Mouse (Mus musculus) forebrain, embryonic 12.5 days (tissue): ENCODE results near the gene Srpk1. TPM values are rescaled to one million over a fixed set of nuclear protein-coding genes. Genes with fewer than 3 reads are reported as not detected.

Source experiments
- ATAC-seq: fragments of 200-750 bp; cut with Nextera tagmentation; 2 replicates; pipeline ENCODE4 v1.8.0; 2017; ENCODE audit warnings: moderate TSS enrichment; ENCODE audit not compliant: low FRiP score
- H3K27ac ChIP-seq: fragments of 300-500 bp; sonication (generic); 2 replicates; pipeline ENCODE4 v1.5.1; 2016; ENCODE audit warnings: mild to moderate bottlenecking
- H3K27me3 ChIP-seq: fragments of 300-500 bp; sonication (generic); 2 replicates; pipeline ENCODE4 v1.6.1; 2016; ENCODE audit warnings: mild to moderate bottlenecking
- H3K36me3 ChIP-seq: fragments of 300-500 bp; sonication (generic); replicated peaks from 2 replicates; pipeline ENCODE4 v1.6.1; 2016; ENCODE audit warnings: mild to moderate bottlenecking
- H3K4me1 ChIP-seq: fragments of 300-500 bp; sonication (generic); 2 replicates; pipeline ENCODE4 v1.6.1; 2016
- H3K4me2 ChIP-seq: fragments of 300-500 bp; sonication (generic); 2 replicates; pipeline ENCODE4 v1.6.1; 2016; ENCODE audit warnings: mild to moderate bottlenecking, moderate library complexity
- H3K4me3 ChIP-seq: fragments of 300-500 bp; sonication (generic); replicated peaks from 2 replicates; pipeline ENCODE4 v1.5.1; 2016; ENCODE audit warnings: mild to moderate bottlenecking
- H3K9ac ChIP-seq: fragments of 300-500 bp; sonication (generic); 2 replicates; pipeline ENCODE4 v1.6.1; 2016; ENCODE audit warnings: mild to moderate bottlenecking
- H3K9me3 ChIP-seq: fragments of 300-500 bp; sonication (generic); 2 replicates; pipeline ENCODE4 v1.6.1; 2016
- WGBS: fragments of 180-500 bp; shearing (Covaris S2); methylation state at CpG from one replicate; pipeline ENCODE4 v1.1.7; 2016; 5-methylcytosine and 5-hydroxymethylcytosine counted together
- polyA plus RNA-seq: library from polyadenylated mRNA; unstranded; fragments of >200 nt; fragmentation: Nextera tagmentation; extraction: Ambion mirVana; gene quantifications from 2 replicates; pipeline ENCODE4 v1.2.1, GENCODE M21; 2016

The Srpk1 gene
- polyA plus RNA-seq, 1 experiment from 2014 or later: 130 TPM

GRCm38 (mm10) chr17:28601557-28602250, 20.8 kb downstream of the Srpk1 start:
- Histone ChIP-seq H3K4me3 (no peak overlapping the region), H3K36me3 (peaks cover 91% of the 10 kb centered on the region)

GRCm38 (mm10) chr17:28600780-28601179, 21.7 kb downstream of the Srpk1 start:
- no peak for ATAC-seq
- no peak overlapping the region for H3K4me2 ChIP-seq
- H3K9ac ChIP-seq: no peak overlapping the region
- H3K27me3 ChIP-seq: no peaks in the 10 kb centered on the region
- WGBS: 88% methylated on average over 5 of the region's 5 CpGs
- peaks cover 91% of the 10 kb centered on the region for H3K36me3 ChIP-seq
- H3K9me3 ChIP-seq: no peaks in the 10 kb centered on the region
- H3K27ac ChIP-seq: no peak overlapping the region
- no peak overlapping the region for H3K4me3 ChIP-seq
- no peaks in the 10 kb centered on the region for H3K4me1 ChIP-seq

More at GRCm38 (mm10) chr17:28601557-28602250, 20.8 kb downstream of the Srpk1 start:
- Histone ChIP-seq H3K9me3 (no peaks in the 10 kb centered on the region), H3K4me2 (no peak overlapping the region), H3K27ac (no peak overlapping the region), H3K9ac (no peak overlapping the region), H3K27me3 (no peaks in the 10 kb centered on the region), H3K4me1 (no peaks in the 10 kb centered on the region)
- WGBS: 80% methylated on average over 9 of the region's 9 CpGs
- ATAC-seq: no peak

- H3K27ac ChIP-seq: no peak overlapping the region
- H3K36me3 ChIP-seq: peaks cover 90% of the 10 kb centered on the region
- H3K27me3 ChIP-seq: no peaks in the 10 kb centered on the region
- H3K9me3 ChIP-seq: no peaks in the 10 kb centered on the region
- H3K4me3 ChIP-seq: no peak overlapping the region
- 83% methylated on average over 4 of the region's 4 CpGs for WGBS
- H3K4me1 ChIP-seq: no peaks in the 10 kb centered on the region
- H3K9ac ChIP-seq: no peak overlapping the region
- ATAC-seq: no peak
- H3K4me2 ChIP-seq: no peak overlapping the region
Observed at GRCm38 (mm10) chr17:28593965-28594364, 28.5 kb downstream of the Srpk1 start.

GRCm38 (mm10) chr17:28592998-28593397, 29.5 kb downstream of the Srpk1 start:
- Histone ChIP-seq H3K27me3 (no peaks in the 10 kb centered on the region), H3K4me3 (no peak overlapping the region), H3K36me3 (peaks cover 92% of the 10 kb centered on the region), H3K9me3 (no peaks in the 10 kb centered on the region), H3K9ac (no peak overlapping the region), H3K4me2 (no peak overlapping the region), H3K4me1 (no peaks in the 10 kb centered on the region), H3K27ac (no peak overlapping the region)
- no peak for ATAC-seq
- 21% methylated on average over 4 of the region's 4 CpGs for WGBS

- Histone ChIP-seq H3K27ac (no peak overlapping the region), H3K4me2 (no peak overlapping the region), H3K9ac (no peak overlapping the region), H3K27me3 (no peaks in the 10 kb centered on the region), H3K4me1 (no peaks in the 10 kb centered on the region), H3K4me3 (no peak overlapping the region), H3K36me3 (peaks cover 82% of the 10 kb centered on the region), H3K9me3 (no peaks in the 10 kb centered on the region)
- WGBS: 100% methylated on average over 5 of the region's 5 CpGs
- ATAC-seq: no peak
Observed at GRCm38 (mm10) chr17:28591476-28591875, 31.0 kb downstream of the Srpk1 start.

GRCm38 (mm10) chr17:28590596-28590995, 31.9 kb downstream of the Srpk1 start:
- Histone ChIP-seq H3K4me3 (no peak overlapping the region), H3K4me2 (no peak overlapping the region), H3K27ac (no peak overlapping the region), H3K27me3 (no peaks in the 10 kb centered on the region), H3K36me3 (peaks cover 73% of the 10 kb centered on the region), H3K9ac (no peak overlapping the region), H3K9me3 (no peaks in the 10 kb centered on the region), H3K4me1 (no peaks in the 10 kb centered on the region)
- ATAC-seq: no peak
- 89% methylated on average over 3 of the region's 3 CpGs for WGBS

- Histone ChIP-seq H3K4me2 (no peak overlapping the region), H3K27me3 (no peaks in the 10 kb centered on the region), H3K4me3 (no peak overlapping the region), H3K9ac (no peak overlapping the region), H3K27ac (no peak overlapping the region), H3K36me3 (peaks cover 58% of the 10 kb centered on the region), H3K9me3 (no peaks in the 10 kb centered on the region), H3K4me1 (no peaks in the 10 kb centered on the region)
- 79% methylated on average over 2 of the region's 2 CpGs for WGBS
- no peak for ATAC-seq
Observed at GRCm38 (mm10) chr17:28588591-28588990, 33.9 kb downstream of the Srpk1 start.

GRCm38 (mm10) chr17:28586509-28586908, 36.0 kb downstream of the Srpk1 start:
- Histone ChIP-seq H3K4me1 (no peaks in the 10 kb centered on the region), H3K36me3 (peaks cover 38% of the 10 kb centered on the region)

GRCm38 (mm10) chr17:28581056-28581455, 41.5 kb downstream of the Srpk1 start:
- no peak for ATAC-seq
- no peaks in the 10 kb centered on the region for H3K4me1 ChIP-seq
- no peak overlapping the region for H3K27ac ChIP-seq
- H3K27me3 ChIP-seq: peaks cover 5% of the 10 kb centered on the region
- H3K4me2 ChIP-seq: no peak overlapping the region
- H3K4me3 ChIP-seq: no peak overlapping the region
- H3K9ac ChIP-seq: no peak overlapping the region
- no peaks in the 10 kb centered on the region for H3K9me3 ChIP-seq
- no peaks in the 10 kb centered on the region for H3K36me3 ChIP-seq
- WGBS: 66% methylated on average over 2 of the region's 2 CpGs

More at GRCm38 (mm10) chr17:28586509-28586908, 36.0 kb downstream of the Srpk1 start:
- Histone ChIP-seq H3K4me3 (no peak overlapping the region), H3K9ac (no peak overlapping the region), H3K27ac (no peak overlapping the region), H3K9me3 (no peaks in the 10 kb centered on the region), H3K4me2 (no peak overlapping the region), H3K27me3 (no peaks in the 10 kb centered on the region)
- WGBS: 89% methylated on average over 3 of the region's 3 CpGs
- ATAC-seq: no peak

GRCm38 (mm10) chr17:28580396-28580795, 42.1 kb downstream of the Srpk1 start:
- no peak for ATAC-seq
- Histone ChIP-seq H3K36me3 (no peaks in the 10 kb centered on the region), H3K4me1 (peaks cover 5% of the 10 kb centered on the region), H3K4me2 (no peak overlapping the region), H3K4me3 (no peak overlapping the region), H3K9me3 (no peaks in the 10 kb centered on the region), H3K9ac (no peak overlapping the region), H3K27me3 (peaks cover 10% of the 10 kb centered on the region), H3K27ac (no peak overlapping the region)
- 8% methylated on average over 9 of the region's 9 CpGs for WGBS

GRCm38 (mm10) chr17:28575244-28576125, 47.0 kb downstream of the Srpk1 start, which contains the start of gene Lhfpl5:
Lhfpl5 (plus strand) TSS chr17:28575641.
- no peaks in the 10 kb centered on the region for H3K36me3 ChIP-seq
- no peak within 1 kb of the TSS for H3K27ac ChIP-seq
- H3K27me3 ChIP-seq: peaks cover 16% of the 10 kb centered on the region
- WGBS: 16% methylated on average over 47 of the region's 50 CpGs
- peak within 1 kb of the TSS; percentile 22; the same call in 1 of the 2 replicates for H3K9ac ChIP-seq
- ATAC-seq: peak; percentile 81
- peak within 1 kb of the TSS; percentile 38 for H3K4me3 ChIP-seq
- no peaks in the 10 kb centered on the region for H3K9me3 ChIP-seq
- H3K4me2 ChIP-seq: peak within 1 kb of the TSS; percentile 68
- peaks cover 8% of the 10 kb centered on the region for H3K4me1 ChIP-seq

- WGBS: 86% methylated on average over 6 of the region's 6 CpGs
- Histone ChIP-seq H3K9ac (no peak overlapping the region), H3K4me1 (peaks cover 8% of the 10 kb centered on the region), H3K4me3 (no peak overlapping the region), H3K27me3 (peaks cover 16% of the 10 kb centered on the region), H3K4me2 (no peak overlapping the region), H3K27ac (no peak overlapping the region), H3K36me3 (no peaks in the 10 kb centered on the region), H3K9me3 (no peaks in the 10 kb centered on the region)
- no peak for ATAC-seq
Observed at GRCm38 (mm10) chr17:28572941-28573340, 49.6 kb downstream of the Srpk1 start.
